Comparison of ENCODE assay signal across 24 mouse cellular contexts in genomic region chr3:62417458-62417857, GRCm38 (mm10).
DNase-seq lines count a peak whose midpoint lies in the region; ATAC-seq and TF ChIP-seq lines count a peak whose summit lies in the region.
"Had no signal": no experiment of that assay in that cellular context is flagged by ENCODE, and none has a peak within 500 bp of the region (broad histone marks: within the 10 kb centered on the region; RNA-seq: fewer than 3 reads in every experiment).

No protein-coding gene starts in this region.

- H3K4me3 ChIP-seq in intestine, embryonic 14.5 days (ENCODE audit: low read depth, low read length) = no peak overlapping the region
- no peak overlapping the region for H3K4me3 ChIP-seq in intestine, embryonic 16.5 days (ENCODE audit: low read length)
- H3K4me3 ChIP-seq in kidney, embryonic 14.5 days (ENCODE audit: low read length) = no peak overlapping the region
- no peak overlapping the region for H3K4me3 ChIP-seq in stomach, embryonic 14.5 days (ENCODE audit: low read depth, low read length)
- no peak overlapping the region for H3K4me3 ChIP-seq in stomach, postnatal 0 days (ENCODE audit: low read depth, low read length)
- no peak overlapping the region for H3K4me3 ChIP-seq in stomach, embryonic 16.5 days (replicated peaks; ENCODE audit: low read length)
- H3K4me3 ChIP-seq: embryonic facial prominence, embryonic 13.5 days; embryonic facial prominence, embryonic 15.5 days; erythroblast, embryonic 14.5 days; forebrain, embryonic 10.5 days; forebrain, embryonic 12.5 days had no signal

- H3K4me2 ChIP-seq in intestine, embryonic 14.5 days (ENCODE audit: low read length) = no peak overlapping the region
- no peak overlapping the region for H3K4me2 ChIP-seq in intestine, embryonic 16.5 days (ENCODE audit: low read depth, low read length)
- H3K4me2 ChIP-seq in kidney, embryonic 14.5 days (replicated peaks; ENCODE audit: low read depth, low read length) = no peak overlapping the region
- H3K4me2 ChIP-seq in stomach, embryonic 14.5 days (replicated peaks; ENCODE audit: low read depth, low read length) = no peak overlapping the region
- no peak overlapping the region for H3K4me2 ChIP-seq in stomach, postnatal 0 days (replicated peaks; ENCODE audit: low read depth)
- no peak overlapping the region for H3K4me2 ChIP-seq in stomach, embryonic 16.5 days (ENCODE audit: low read depth, low read length)
- H3K4me2 ChIP-seq: embryonic facial prominence, embryonic 13.5 days; embryonic facial prominence, embryonic 15.5 days; forebrain, embryonic 12.5 days had no signal

- H3K9me3 ChIP-seq in intestine, embryonic 14.5 days (ENCODE audit: control insufficient read depth, low read length) = no peaks in the 10 kb centered on the region
- H3K9me3 ChIP-seq in intestine, embryonic 16.5 days (ENCODE audit: control insufficient read depth, low read length) = no peaks in the 10 kb centered on the region
- no peaks in the 10 kb centered on the region for H3K9me3 ChIP-seq in kidney, embryonic 14.5 days (ENCODE audit: control insufficient read depth, low read length)
- H3K9me3 ChIP-seq in stomach, embryonic 14.5 days (ENCODE audit: control insufficient read depth, low read depth, low read length) = no peaks in the 10 kb centered on the region
- no peaks in the 10 kb centered on the region for H3K9me3 ChIP-seq in stomach, postnatal 0 days (ENCODE audit: control insufficient read depth, low read length)
- no peaks in the 10 kb centered on the region for H3K9me3 ChIP-seq in stomach, embryonic 16.5 days (replicated peaks; ENCODE audit: control insufficient read depth, low read length)
- H3K9me3 ChIP-seq: embryonic facial prominence, embryonic 13.5 days; embryonic facial prominence, embryonic 15.5 days; forebrain, embryonic 10.5 days; forebrain, embryonic 12.5 days had no signal

- H3K9ac ChIP-seq in intestine, embryonic 14.5 days (ENCODE audit: low read length) = no peak overlapping the region
- H3K9ac ChIP-seq in intestine, embryonic 16.5 days (ENCODE audit: low read depth, low read length) = no peak overlapping the region
- H3K9ac ChIP-seq in kidney, embryonic 14.5 days (ENCODE audit: low read depth, low read length) = no peak overlapping the region
- no peak overlapping the region for H3K9ac ChIP-seq in stomach, embryonic 14.5 days (replicated peaks; ENCODE audit: low read depth, low read length)
- H3K9ac ChIP-seq in stomach, postnatal 0 days (ENCODE audit: low read length) = no peak overlapping the region
- H3K9ac ChIP-seq in stomach, embryonic 16.5 days (ENCODE audit: low read length) = no peak overlapping the region
- H3K9ac ChIP-seq: embryonic facial prominence, embryonic 13.5 days; embryonic facial prominence, embryonic 15.5 days; forebrain, embryonic 12.5 days had no signal

- H3K4me1 ChIP-seq in intestine, embryonic 14.5 days (replicated peaks; ENCODE audit: control insufficient read depth, insufficient read depth, low read length) = peaks cover 12% of the 10 kb centered on the region; the same call in 1 of the 2 replicates
- H3K4me1 ChIP-seq in intestine, embryonic 16.5 days (ENCODE audit: control insufficient read depth, insufficient read depth, low read length) = peaks cover 7% of the 10 kb centered on the region; the same call in 1 of the 2 replicates
- peaks cover 4% of the 10 kb centered on the region; the same call in 1 of the 2 replicates for H3K4me1 ChIP-seq in kidney, embryonic 14.5 days (ENCODE audit: control insufficient read depth, insufficient read depth, low read length)
- peaks cover 5% of the 10 kb centered on the region; the same call in 1 of the 2 replicates for H3K4me1 ChIP-seq in stomach, embryonic 14.5 days (ENCODE audit: control insufficient read depth, insufficient read depth, low read length)
- no peaks in the 10 kb centered on the region; the same call in 1 of the 2 replicates for H3K4me1 ChIP-seq in stomach, postnatal 0 days (replicated peaks; ENCODE audit: control insufficient read depth, insufficient read depth)
- no peaks in the 10 kb centered on the region for H3K4me1 ChIP-seq in stomach, embryonic 16.5 days (ENCODE audit: control insufficient read depth, insufficient read depth, low read length)
- H3K4me1 ChIP-seq: embryonic facial prominence, embryonic 13.5 days; forebrain, embryonic 10.5 days; forebrain, embryonic 12.5 days had no signal

- H3K27ac ChIP-seq in intestine, embryonic 14.5 days (ENCODE audit: low read depth) = 0 out of 2 replicates have a peak overlapping the region, but pooled peaks have one; percentile 23
- no peak overlapping the region for H3K27ac ChIP-seq in intestine, embryonic 16.5 days (ENCODE audit: low read length)
- H3K27ac ChIP-seq in kidney, embryonic 14.5 days (ENCODE audit: low read depth, low read length) = no peak overlapping the region
- peak overlapping the region; percentile 39; the same call in 1 of the 2 replicates for H3K27ac ChIP-seq in stomach, embryonic 14.5 days (ENCODE audit: low read length)
- no peak overlapping the region for H3K27ac ChIP-seq in stomach, postnatal 0 days (replicated peaks)
- H3K27ac ChIP-seq in stomach, embryonic 16.5 days (ENCODE audit: low read length) = 0 out of 2 replicates have a peak overlapping the region, but pooled peaks have one; percentile 1
- H3K27ac ChIP-seq: embryonic facial prominence, embryonic 13.5 days; embryonic facial prominence, embryonic 15.5 days; forebrain, embryonic 10.5 days; forebrain, embryonic 12.5 days had no signal

- TF ChIP-seq EP300 in stomach, postnatal 0 days (optimal IDR thresholded peaks at IDR 0.05) = no peak

- no peak for DNase-seq in intestine, embryonic 14.5 days (ENCODE audit: low spot score)
- no peak for DNase-seq in kidney, postnatal 14 days
- no peak for DNase-seq in stomach, postnatal 0 days (ENCODE audit: low spot score)
- DNase-seq in neural tube, embryonic 10.5 days (ENCODE audit: extremely low spot score, low spot score) = no peak
- DNase-seq: adrenal gland, adult 2 months; adrenal gland, postnatal 10 days; adrenal gland, postnatal 25 days; cerebellum, adult 11 months; cerebellum, adult 18-20 months; cerebellum, adult 8-10 months; cerebellum, adult 9-11 months; cerebellum, postnatal 14 days; cerebellum, postnatal 36 days; embryo, embryonic 11 days had no signal

- 63% methylated on average over 6 of the region's 6 CpGs for WGBS in intestine, embryonic 14.5 days
- 70% methylated on average over 6 of the region's 6 CpGs for WGBS in intestine, embryonic 16.5 days
- WGBS in kidney, embryonic 14.5 days = 46% methylated on average over 6 of the region's 6 CpGs
- WGBS in stomach, embryonic 14.5 days = 56% methylated on average over 6 of the region's 6 CpGs
- 73% methylated on average over 6 of the region's 6 CpGs for WGBS in stomach, postnatal 0 days
- WGBS in stomach, embryonic 16.5 days = 72% methylated on average over 6 of the region's 6 CpGs

- ATAC-seq in intestine, embryonic 14.5 days (replicated peaks; ENCODE audit: low FRiP score, low TSS enrichment, low read depth) = no peak
- ATAC-seq in intestine, embryonic 16.5 days = no peak
- peak; percentile 55; the same call in 1 of the 2 replicates for ATAC-seq in kidney, embryonic 14.5 days (ENCODE audit: low FRiP score, low TSS enrichment)
- no peak for ATAC-seq in stomach, embryonic 14.5 days (ENCODE audit: insufficient number of reproducible peaks, insufficient read depth, low FRiP score, low read depth)
- no peak for ATAC-seq in stomach, postnatal 0 days (ENCODE audit: low FRiP score, low TSS enrichment)
- ATAC-seq in stomach, embryonic 16.5 days (ENCODE audit: insufficient read depth, low FRiP score) = no peak
- ATAC-seq: forebrain, embryonic 14.5 days had no signal

- no peak for TF ChIP-seq CTCF in stomach, postnatal 0 days (IDR thresholded peaks at IDR 0.05; ENCODE audit: low read depth)

- peaks cover 3% of the 10 kb centered on the region; the same call in 1 of the 2 replicates for H3K36me3 ChIP-seq in intestine, embryonic 14.5 days (ENCODE audit: control insufficient read depth, insufficient read depth, low read length)
- H3K36me3 ChIP-seq in intestine, embryonic 16.5 days (ENCODE audit: control insufficient read depth, insufficient read depth, low read length) = 0 out of 2 replicates have a peak, but pooled peaks cover 3% of the 10 kb centered on the region
- H3K36me3 ChIP-seq in kidney, embryonic 14.5 days (ENCODE audit: control insufficient read depth, insufficient read depth, low read length) = no peaks in the 10 kb centered on the region
- H3K36me3 ChIP-seq in stomach, embryonic 14.5 days (ENCODE audit: control insufficient read depth, insufficient read depth, low read length) = no peaks in the 10 kb centered on the region
- no peaks in the 10 kb centered on the region for H3K36me3 ChIP-seq in stomach, postnatal 0 days (ENCODE audit: control insufficient read depth, insufficient read depth, low read length)
- no peaks in the 10 kb centered on the region for H3K36me3 ChIP-seq in stomach, embryonic 16.5 days (ENCODE audit: control insufficient read depth, insufficient read depth, low read length)
- H3K36me3 ChIP-seq: embryonic facial prominence, embryonic 15.5 days; forebrain, embryonic 12.5 days had no signal

- H3K27me3 ChIP-seq in intestine, embryonic 14.5 days (replicated peaks; ENCODE audit: control insufficient read depth, insufficient read depth, low read length) = no peaks in the 10 kb centered on the region
- no peaks in the 10 kb centered on the region for H3K27me3 ChIP-seq in intestine, embryonic 16.5 days (replicated peaks; ENCODE audit: control insufficient read depth, insufficient read depth, low read length)
- H3K27me3 ChIP-seq in kidney, embryonic 14.5 days (ENCODE audit: control insufficient read depth, insufficient read depth, low read length) = no peaks in the 10 kb centered on the region
- no peaks in the 10 kb centered on the region for H3K27me3 ChIP-seq in stomach, embryonic 14.5 days (ENCODE audit: control insufficient read depth, insufficient read depth, low read length)
- no peaks in the 10 kb centered on the region for H3K27me3 ChIP-seq in stomach, postnatal 0 days (ENCODE audit: control insufficient read depth, insufficient read depth, low read length)
- no peaks in the 10 kb centered on the region for H3K27me3 ChIP-seq in stomach, embryonic 16.5 days (ENCODE audit: control insufficient read depth, insufficient read depth, low read length)
- H3K27me3 ChIP-seq: embryonic facial prominence, embryonic 13.5 days; embryonic facial prominence, embryonic 15.5 days; forebrain, embryonic 12.5 days had no signal

Comparison
In these comparisons a context has a peak if more than half of its experiments do, and no peak if none do; other contexts are left out.
1. H3K27ac ChIP-seq: peak in intestine, embryonic 14.5 days (single experiment), stomach, embryonic 14.5 days (single experiment) and stomach, embryonic 16.5 days (single experiment); none in intestine, embryonic 16.5 days (single experiment), kidney, embryonic 14.5 days (single experiment) and stomach, postnatal 0 days (single experiment).